Mouse (Mus musculus) G1E (cell line): ENCODE results near the gene Nell2.

ENCODE experiments used
- CTCF ChIP-seq: IDR thresholded peaks from 2 replicates; pipeline ENCODE4 v1.5.1; 2012; ENCODE audit warnings: low read depth, low read length, inconsistent platforms, mixed read lengths
- GATA1 ChIP-seq: IDR thresholded peaks from 2 replicates; pipeline ENCODE4 v1.6.1; 2012; ENCODE audit warnings: borderline replicate concordance, low read length, inconsistent platforms, mixed read lengths
- GATA2 ChIP-seq: IDR thresholded peaks from 2 replicates; pipeline ENCODE4 v1.6.1; 2012; ENCODE audit warnings: low read depth, low read length, inconsistent platforms, borderline replicate concordance
- TAL1 ChIP-seq: conservative IDR thresholded peaks from 2 replicates; pipeline ENCODE4 v1.6.1; 2012; ENCODE audit warnings: low read depth, low read length, inconsistent platforms, mixed read lengths

- TF ChIP-seq CTCF (no peak), GATA1 (no peak), GATA2 (no peak), TAL1 (no peak)
Observed at GRCm38 (mm10) chr15:95561303-95561702, 32.9 kb upstream of the Nell2 start.
